Mouse (Mus musculus): Measurements from ENCODE around the gene Gm10337. TPM values are rescaled to one million over a fixed set of nuclear protein-coding genes. Genes with fewer than 3 reads are reported as not detected.

Gm10337 gene
- total RNA-seq, 2 experiments from 2014 or later: 3.8 TPM; not detected in 1

GRCm38 (mm10) chr15:102499851-102500250 lies 3.7 kb upstream of the Gm10337 start:
- DNase-seq: no peak

- no peak for DNase-seq
Observed at GRCm38 (mm10) chr15:102500479-102500878, 3.0 kb upstream of the Gm10337 start.

DNA sequence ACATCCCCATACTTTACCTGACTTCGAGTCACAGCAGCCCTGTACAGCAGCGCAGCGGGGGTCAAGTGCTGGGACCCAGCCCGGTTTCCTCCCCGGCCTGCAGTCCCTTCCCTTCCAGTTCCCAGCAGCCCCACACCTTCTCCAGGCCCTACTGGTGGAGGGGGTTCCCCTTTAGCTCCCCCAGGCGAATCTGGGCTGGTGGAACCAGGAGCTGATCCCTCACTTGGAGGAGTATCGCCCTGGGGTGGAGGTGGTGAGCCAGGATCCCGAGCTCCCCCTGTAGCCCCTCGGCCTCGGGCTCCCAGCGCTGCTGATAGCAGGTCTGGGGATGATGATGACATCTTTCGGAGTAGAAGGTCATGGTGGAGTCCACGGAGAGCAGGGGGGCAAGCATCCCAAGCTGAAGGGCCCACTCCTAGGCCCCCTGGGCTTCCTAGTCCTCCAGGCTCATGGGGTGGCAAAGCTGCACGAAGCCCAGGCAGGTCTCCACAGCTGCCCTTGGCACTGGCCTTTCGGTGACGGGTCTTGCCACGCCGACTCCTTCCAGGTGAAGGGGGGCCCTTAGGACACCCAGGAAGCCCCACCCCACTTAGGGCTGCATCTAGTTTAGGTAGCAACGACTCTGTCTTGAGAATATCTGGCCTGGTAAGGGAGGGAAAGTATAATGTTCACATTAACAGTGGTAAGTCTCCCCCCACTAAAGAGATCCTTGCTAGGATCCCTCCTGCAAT lies 2.3 kb upstream of the Gm10337 start:
- DNase-seq: no peak

GRCm38 (mm10) chr15:102502254-102502840 lies 1.2 kb upstream of the Gm10337 start:
- DNase-seq: no peak

DNA sequence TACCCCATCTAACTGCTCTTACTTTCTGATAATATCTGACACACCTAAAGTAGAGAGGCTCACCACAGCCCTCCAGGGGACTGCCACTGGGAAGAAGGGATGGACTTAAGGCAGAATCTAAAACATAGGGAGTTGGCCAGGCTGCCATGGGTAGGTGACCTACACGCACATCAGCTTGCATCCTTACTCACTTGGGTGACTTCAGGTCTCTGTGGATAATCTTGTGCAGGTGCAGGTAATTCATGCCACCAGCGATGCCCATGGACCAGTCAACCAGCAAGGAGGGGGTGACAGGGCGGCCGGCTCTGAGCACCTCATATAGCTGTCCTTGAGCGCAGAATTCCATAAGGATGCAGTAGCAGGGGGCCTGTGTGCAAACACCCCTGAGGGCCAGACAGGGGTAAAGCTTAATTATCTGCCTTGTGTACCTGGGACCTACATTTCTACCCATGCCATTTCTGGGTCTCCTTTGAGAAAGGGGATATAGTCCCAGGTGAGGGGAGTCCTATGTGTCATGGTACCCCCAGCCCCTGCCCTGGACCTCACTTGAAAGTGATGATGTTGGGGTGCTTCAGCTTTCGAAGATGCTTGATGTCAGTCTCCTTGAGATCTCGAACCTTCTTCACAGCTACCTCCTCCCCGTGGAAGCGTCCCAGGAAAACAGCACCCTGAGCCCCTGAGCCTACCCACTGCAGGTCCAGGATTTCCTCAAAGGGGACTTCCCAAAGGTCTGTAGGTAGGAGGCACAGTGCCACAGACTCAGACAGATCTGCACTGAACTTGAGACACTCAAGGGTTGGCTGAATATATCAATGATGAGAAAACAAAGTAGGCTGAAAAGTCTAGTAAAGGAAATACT lies 631 bp downstream of the Gm10337 start:
- no peak for DNase-seq

- DNase-seq: no peak
Observed at GRCm38 (mm10) chr15:102505073-102505769, 1.7 kb downstream of the Gm10337 start.

DNA sequence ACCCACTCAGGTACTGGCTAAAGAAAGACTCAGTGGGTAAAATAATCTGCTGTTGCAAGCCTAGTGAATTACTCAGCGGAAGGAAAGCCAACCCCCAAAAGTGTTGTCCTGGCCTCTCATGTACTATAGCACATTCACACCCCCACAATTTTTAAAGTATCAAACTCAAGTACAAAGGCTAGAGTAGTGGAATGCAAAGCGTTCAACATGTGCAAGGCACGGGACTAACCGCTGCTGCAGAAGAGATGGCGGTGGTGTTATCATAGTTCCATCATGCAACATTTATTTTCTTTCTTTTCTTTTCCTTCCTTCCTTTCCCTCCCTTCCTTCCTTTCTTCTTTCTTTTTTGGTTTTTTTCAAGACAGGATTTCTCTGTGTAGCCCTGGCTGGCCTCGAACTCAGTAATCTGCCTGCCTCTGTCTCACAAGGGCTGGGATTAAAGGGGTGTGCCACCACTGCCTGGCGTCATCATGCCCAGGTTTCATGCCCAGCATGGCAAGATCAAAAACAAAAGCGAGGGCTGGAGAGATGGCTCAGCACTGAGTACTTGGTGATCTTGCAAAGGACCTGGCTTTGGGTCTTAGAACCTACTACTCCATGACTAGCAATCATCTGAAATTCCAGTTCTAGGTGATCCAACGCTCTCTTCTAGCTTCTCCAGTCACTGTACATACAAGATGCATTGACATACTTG lies 2.4 kb downstream of the Gm10337 start:
- DNase-seq: no peak

DNA sequence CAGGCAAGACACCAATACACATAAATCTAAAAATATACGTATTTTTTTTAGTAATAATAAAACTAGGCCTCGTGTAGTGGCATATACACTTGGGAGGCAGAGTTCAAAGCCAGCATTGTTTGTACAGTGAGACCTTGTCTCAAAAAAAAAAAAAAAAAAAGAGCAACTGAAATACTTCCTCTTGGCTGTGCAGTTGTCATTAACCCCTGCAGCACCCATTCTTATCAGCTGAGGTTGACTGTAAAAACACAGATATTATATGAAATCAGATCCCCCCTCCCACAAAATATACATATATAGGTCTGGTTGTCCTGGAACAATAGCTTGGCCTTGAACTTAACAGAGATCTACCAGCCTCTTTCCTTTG lies 2.9 kb downstream of the Gm10337 start:
- DNase-seq: no peak

- no peak for DNase-seq
Observed at GRCm38 (mm10) chr15:102506864-102507263, 3.3 kb downstream of the Gm10337 start.

GRCm38 (mm10) chr15:102507561-102507960 lies 4.0 kb downstream of the Gm10337 start:
- DNase-seq: no peak

DNA sequence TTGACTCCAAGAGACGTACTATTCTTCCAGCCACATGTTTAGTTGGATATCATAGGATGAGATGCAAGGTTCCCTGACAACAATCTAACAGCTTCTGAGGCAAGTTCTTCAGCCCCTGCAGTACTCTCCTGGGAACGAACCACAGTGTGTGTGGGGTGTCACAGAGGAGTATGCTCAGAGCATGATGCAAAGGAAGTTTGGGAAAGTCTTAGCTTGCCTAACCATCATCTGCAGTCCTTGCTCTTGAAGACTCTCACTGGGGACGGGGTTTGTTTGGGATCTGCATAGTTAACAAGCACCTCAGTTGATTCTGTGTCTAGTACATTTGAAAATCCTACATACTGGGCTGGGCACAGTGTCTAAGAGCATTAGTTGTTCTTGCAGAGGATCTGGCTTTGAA lies 4.8 kb downstream of the Gm10337 start:
- no peak for DNase-seq

DNA sequence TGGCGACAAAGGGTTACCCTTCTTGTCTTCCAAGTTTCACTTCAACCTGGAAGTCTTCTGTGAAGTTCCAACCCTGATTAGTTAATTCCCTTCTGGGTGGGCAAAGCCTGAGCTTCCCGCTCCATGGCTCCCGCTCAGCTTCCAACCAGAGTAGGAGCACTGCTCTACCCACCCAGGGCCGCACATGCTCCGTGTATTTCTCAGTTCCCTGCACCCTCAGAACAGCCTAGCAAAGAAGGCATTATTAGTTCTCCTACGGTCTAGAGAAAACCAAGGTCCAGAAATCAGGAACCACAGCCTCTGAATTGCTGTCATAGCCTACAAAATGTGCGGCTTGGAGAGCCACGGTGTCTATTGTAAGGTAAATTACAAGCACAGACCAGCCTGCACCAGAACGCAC lies 6.6 kb downstream of the Gm10337 start:
- no peak for DNase-seq

GRCm38 (mm10) chr15:102510590-102511284 lies 7.2 kb downstream of the Gm10337 start:
- peak; percentile 77 for DNase-seq

DNA sequence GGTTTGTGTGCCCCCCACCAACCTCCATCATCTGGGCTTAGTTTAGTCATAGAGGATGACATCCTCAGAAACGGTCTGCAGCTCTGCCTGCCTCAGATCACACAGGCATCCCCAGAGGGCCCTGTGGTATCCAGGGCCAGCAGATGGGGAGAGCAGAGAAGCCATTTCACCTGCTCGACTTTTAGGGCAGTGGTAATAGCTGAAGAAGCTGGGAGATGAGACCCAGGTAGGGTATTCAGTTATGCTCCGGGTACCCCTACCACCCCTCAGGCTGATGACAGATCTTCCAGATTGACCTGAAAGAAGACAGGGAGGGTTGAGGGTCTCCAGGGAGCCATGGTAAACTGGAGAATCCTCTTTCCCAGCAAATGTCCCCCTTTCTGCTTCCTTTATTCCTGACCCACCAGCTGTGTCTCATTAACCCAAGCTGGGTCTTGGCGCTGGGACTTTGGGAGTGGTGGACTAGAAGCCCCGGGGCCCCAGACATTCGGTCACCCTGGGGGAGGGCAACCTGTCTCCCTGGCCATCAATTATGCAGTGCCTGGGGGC lies 7.8 kb downstream of the Gm10337 start:
- no peak for DNase-seq

- DNase-seq: no peak
Observed at GRCm38 (mm10) chr15:102512010-102512409, 8.5 kb downstream of the Gm10337 start.

DNA sequence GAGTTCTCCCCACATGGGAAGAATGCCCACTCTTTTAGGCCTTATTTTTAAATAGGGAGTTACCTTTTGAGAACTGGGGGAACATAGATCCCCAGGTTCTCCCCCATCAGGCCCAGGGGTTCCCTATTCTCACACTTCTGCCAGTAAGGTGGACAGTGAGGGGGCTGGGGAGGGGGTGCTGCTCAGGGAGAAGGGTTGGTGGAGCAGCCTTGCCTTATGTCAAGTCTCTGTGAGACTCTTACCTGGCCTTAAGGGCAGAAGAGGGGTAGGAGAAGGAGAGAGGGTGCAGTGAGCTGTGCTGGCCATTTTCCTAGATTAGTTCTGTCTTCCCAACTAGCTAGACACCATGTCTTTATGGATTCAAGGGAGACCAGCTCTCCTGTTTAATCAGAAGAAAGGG lies 8.9 kb downstream of the Gm10337 start:
- DNase-seq: no peak

DNA sequence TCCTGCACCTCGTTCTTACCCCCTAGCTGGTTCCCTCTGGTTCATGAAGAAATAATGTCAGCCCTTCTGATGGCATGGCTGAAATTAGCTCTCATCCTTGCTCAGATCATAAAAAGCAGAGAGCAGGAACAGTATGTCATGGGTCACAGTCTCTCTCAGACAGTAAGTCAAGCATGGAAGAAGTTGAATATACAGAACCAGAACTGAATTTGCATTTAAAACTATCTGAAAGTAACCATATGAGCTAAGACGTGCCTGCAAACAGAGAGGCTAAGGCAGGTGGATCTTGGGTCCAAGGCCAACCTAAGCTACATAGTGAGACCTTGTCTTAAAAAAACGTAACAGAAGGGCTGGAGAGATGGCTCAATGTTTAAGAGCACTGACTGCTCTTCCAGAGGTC lies 9.5 kb downstream of the Gm10337 start:
- no peak for DNase-seq

- DNase-seq: no peak
Observed at GRCm38 (mm10) chr15:102515261-102515660, 11.7 kb downstream of the Gm10337 start.

DNA sequence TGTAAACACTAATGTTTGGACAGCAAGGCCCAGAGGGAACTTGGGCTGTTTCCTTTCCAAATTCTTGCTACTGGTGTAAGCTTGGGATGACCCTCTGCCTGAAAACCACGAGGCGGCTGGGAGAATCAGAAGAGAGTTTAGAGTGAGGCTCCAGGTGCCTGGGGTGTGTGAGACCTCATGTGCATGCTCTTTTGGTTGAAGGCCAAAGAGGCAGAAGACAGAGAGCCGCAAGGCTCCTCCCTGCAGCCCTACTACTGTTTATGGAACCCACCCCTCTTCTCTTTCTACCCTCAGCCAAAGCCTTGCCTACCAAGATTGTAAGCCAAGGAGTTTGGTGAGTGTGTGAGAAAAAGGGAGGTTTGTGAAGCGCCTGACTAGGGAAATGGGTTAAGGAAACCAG lies 12.3 kb downstream of the Gm10337 start:
- no peak for DNase-seq

GRCm38 (mm10) chr15:102516293-102516692 lies 12.8 kb downstream of the Gm10337 start:
- DNase-seq: no peak
